Mouse (Mus musculus): ENCODE data around the gene Clip2. TPM values are rescaled to one million over a fixed set of nuclear protein-coding genes. Genes with fewer than 3 reads are reported as not detected.

Gene Clip2
- total and polyA plus RNA-seq, 3 experiments = 0.28 to 0.53 (median 0.38) TPM

- TF ChIP-seq TAL1 (conservative IDR thresholded peaks at IDR 0.05; ENCODE audit: low read depth, low read length) (no peak), GATA1 (IDR thresholded peaks at IDR 0.05; ENCODE audit: borderline replicate concordance, low read length) (no peak), CTCF (IDR thresholded peaks at IDR 0.05; ENCODE audit: low read depth, low read length) (no peak), GATA2 (IDR thresholded peaks at IDR 0.05; ENCODE audit: borderline replicate concordance, low read depth, low read length) (no peak), POLR2AphosphoS5 (IDR thresholded peaks at IDR 0.05; ENCODE audit: insufficient replicate concordance, low read depth, low read length) (no peak)
- H3K4me1 ChIP-seq (ENCODE audit: insufficient read depth, low read depth, low read length) = peaks cover 17% of the 10 kb centered on the region
- no peaks in the 10 kb centered on the region for H3K9me3 ChIP-seq (replicated peaks)
- no peak for ATAC-seq (ENCODE audit: extremely low read depth, insufficient number of reproducible peaks, low FRiP score, poor library complexity, severe bottlenecking)
- peaks cover 23% of the 10 kb centered on the region for H3K27me3 ChIP-seq (ENCODE audit: insufficient read depth, low read length)
- H3K4me3 ChIP-seq (ENCODE audit: low read depth, low read length) = no peak overlapping the region
- no peak for DNase-seq (ENCODE audit: low spot score)
- H3K36me3 ChIP-seq (replicated peaks) = no peaks in the 10 kb centered on the region
These were observed 24.4 kb upstream of the Clip2 start for GRCm38 (mm10) chr5:134576517-134577220.

GRCm38 (mm10) chr5:134575833-134576232 lies 23.6 kb upstream of the Clip2 start:
- Histone ChIP-seq H3K4me3 (ENCODE audit: low read depth, low read length) (no peak overlapping the region), H3K9me3 (replicated peaks) (no peaks in the 10 kb centered on the region), H3K4me1 (ENCODE audit: insufficient read depth, low read depth, low read length) (peaks cover 18% of the 10 kb centered on the region), H3K36me3 (replicated peaks) (no peaks in the 10 kb centered on the region), H3K27me3 (ENCODE audit: insufficient read depth, low read length) (peaks cover 25% of the 10 kb centered on the region)
- TF ChIP-seq CTCF (IDR thresholded peaks at IDR 0.05; ENCODE audit: low read depth, low read length) = no peak
- no peak for TF ChIP-seq POLR2AphosphoS5 (IDR thresholded peaks at IDR 0.05; ENCODE audit: insufficient replicate concordance, low read depth, low read length)
- TF ChIP-seq GATA2 (IDR thresholded peaks at IDR 0.05; ENCODE audit: borderline replicate concordance, low read depth, low read length) = no peak
- no peak for TF ChIP-seq TAL1 (conservative IDR thresholded peaks at IDR 0.05; ENCODE audit: low read depth, low read length)
- TF ChIP-seq GATA1 (IDR thresholded peaks at IDR 0.05; ENCODE audit: borderline replicate concordance, low read length) = no peak
- DNase-seq (ENCODE audit: low spot score) (no peak), ATAC-seq (ENCODE audit: extremely low read depth, insufficient number of reproducible peaks, low FRiP score, poor library complexity, severe bottlenecking) (no peak)

GRCm38 (mm10) chr5:134572508-134573214 lies 20.4 kb upstream of the Clip2 start:
- H3K4me3 ChIP-seq (ENCODE audit: low read depth, low read length) = no peak overlapping the region
- ATAC-seq (ENCODE audit: extremely low read depth, insufficient number of reproducible peaks, low FRiP score, poor library complexity, severe bottlenecking) = no peak
- H3K9me3 ChIP-seq (replicated peaks) = no peaks in the 10 kb centered on the region
- H3K4me1 ChIP-seq (ENCODE audit: insufficient read depth, low read depth, low read length) = peaks cover 15% of the 10 kb centered on the region
- no peak for TF ChIP-seq TAL1 (conservative IDR thresholded peaks at IDR 0.05; ENCODE audit: low read depth, low read length)
- TF ChIP-seq CTCF (IDR thresholded peaks at IDR 0.05; ENCODE audit: low read depth, low read length) = no peak
- TF ChIP-seq GATA2 (IDR thresholded peaks at IDR 0.05; ENCODE audit: borderline replicate concordance, low read depth, low read length) = no peak
- no peak for TF ChIP-seq POLR2AphosphoS5 (IDR thresholded peaks at IDR 0.05; ENCODE audit: insufficient replicate concordance, low read depth, low read length)
- no peak for TF ChIP-seq GATA1 (IDR thresholded peaks at IDR 0.05; ENCODE audit: borderline replicate concordance, low read length)
- DNase-seq (ENCODE audit: low spot score) = no peak
- no peaks in the 10 kb centered on the region for H3K36me3 ChIP-seq (replicated peaks)
- H3K27me3 ChIP-seq (ENCODE audit: insufficient read depth, low read length) = peaks cover 32% of the 10 kb centered on the region

- H3K36me3 ChIP-seq (replicated peaks) = no peaks in the 10 kb centered on the region
- H3K4me3 ChIP-seq (ENCODE audit: low read depth, low read length) = peak overlapping the region; percentile 33; the same call in 1 of the 2 replicates
- DNase-seq (ENCODE audit: low spot score) (no peak), ATAC-seq (ENCODE audit: extremely low read depth, insufficient number of reproducible peaks, low FRiP score, poor library complexity, severe bottlenecking) (no peak)
- H3K9me3 ChIP-seq (replicated peaks) = no peaks in the 10 kb centered on the region
- TF ChIP-seq CTCF (IDR thresholded peaks at IDR 0.05; ENCODE audit: low read depth, low read length) = no peak
- TF ChIP-seq GATA1 (IDR thresholded peaks at IDR 0.05; ENCODE audit: borderline replicate concordance, low read length) = no peak
- no peak for TF ChIP-seq POLR2AphosphoS5 (IDR thresholded peaks at IDR 0.05; ENCODE audit: insufficient replicate concordance, low read depth, low read length)
- H3K27me3 ChIP-seq (ENCODE audit: insufficient read depth, low read length) = peaks cover 39% of the 10 kb centered on the region
- peaks cover 15% of the 10 kb centered on the region for H3K4me1 ChIP-seq (ENCODE audit: insufficient read depth, low read depth, low read length)
These were observed 19.7 kb upstream of the Clip2 start for GRCm38 (mm10) chr5:134571730-134572507.

GRCm38 (mm10) chr5:134568964-134569491 lies 16.8 kb upstream of the Clip2 start:
- Histone ChIP-seq H3K27me3 (ENCODE audit: insufficient read depth, low read length) (peaks cover 40% of the 10 kb centered on the region), H3K36me3 (replicated peaks) (no peaks in the 10 kb centered on the region), H3K4me3 (ENCODE audit: low read depth, low read length) (no peak overlapping the region), H3K4me1 (ENCODE audit: insufficient read depth, low read depth, low read length) (peaks cover 12% of the 10 kb centered on the region), H3K9me3 (replicated peaks) (no peaks in the 10 kb centered on the region)
- TF ChIP-seq CTCF (IDR thresholded peaks at IDR 0.05; ENCODE audit: low read depth, low read length) (no peak), GATA2 (IDR thresholded peaks at IDR 0.05; ENCODE audit: borderline replicate concordance, low read depth, low read length) (no peak), TAL1 (conservative IDR thresholded peaks at IDR 0.05; ENCODE audit: low read depth, low read length) (no peak), POLR2AphosphoS5 (IDR thresholded peaks at IDR 0.05; ENCODE audit: insufficient replicate concordance, low read depth, low read length) (no peak), GATA1 (IDR thresholded peaks at IDR 0.05; ENCODE audit: borderline replicate concordance, low read length) (no peak)
- DNase-seq (ENCODE audit: low spot score) (no peak), ATAC-seq (ENCODE audit: extremely low read depth, insufficient number of reproducible peaks, low FRiP score, poor library complexity, severe bottlenecking) (no peak)

Data from G1E (cell line).